Comparison of ENCODE assay signal across 8 mouse cellular contexts in genomic region chr7:114281671-114282070, GRCm38 (mm10). TPM values are rescaled to one million over a fixed set of nuclear protein-coding genes. Genes with fewer than 3 reads are reported as not detected.
DNase-seq lines count a peak whose midpoint lies in the region; ATAC-seq and TF ChIP-seq lines count a peak whose summit lies in the region.

No protein-coding gene starts in this region.

- no peak for ATAC-seq in limb, embryonic 14.5 days (ENCODE audit: low FRiP score, low read depth)
- peak; percentile 71 for ATAC-seq in liver, embryonic 13.5 days (ENCODE audit: low read depth)

- no peaks in the 10 kb centered on the region for H3K27me3 ChIP-seq in limb, embryonic 14.5 days (ENCODE audit: control insufficient read depth, insufficient read depth, low read length)
- no peaks in the 10 kb centered on the region for H3K27me3 ChIP-seq in limb, embryonic 10.5 days (ENCODE audit: low read depth, poor library complexity, severe bottlenecking)
- no peaks in the 10 kb centered on the region for H3K27me3 ChIP-seq in embryonic facial prominence, embryonic 10.5 days (replicated peaks; ENCODE audit: low read depth, poor library complexity, severe bottlenecking)
- H3K27me3 ChIP-seq in liver, embryonic 13.5 days, result no peaks in the 10 kb centered on the region

- H3K4me3 ChIP-seq in limb, embryonic 14.5 days (replicated peaks; ENCODE audit: low read length), result no peak overlapping the region
- H3K4me3 ChIP-seq in limb, embryonic 10.5 days, result no peak overlapping the region
- H3K4me3 ChIP-seq in embryonic facial prominence, embryonic 10.5 days, result no peak overlapping the region
- H3K4me3 ChIP-seq in liver, embryonic 13.5 days (replicated peaks), result no peak overlapping the region

- H3K4me2 ChIP-seq in limb, embryonic 14.5 days (replicated peaks; ENCODE audit: low read depth, low read length, severe bottlenecking), result no peak overlapping the region
- no peak overlapping the region for H3K4me2 ChIP-seq in liver, embryonic 13.5 days

- DNase-seq in cerebellum, postnatal 10 days, result peak; percentile 69 to 87
- no peak for DNase-seq in cerebellum, adult 11 months
- peak; percentile 42 for DNase-seq in limb, embryonic 14.5 days (ENCODE audit: low spot score)
- DNase-seq in limb, embryonic 10.5 days (ENCODE audit: low spot score), result no peak
- peak; percentile 39 for DNase-seq in embryonic facial prominence, embryonic 10.5 days (ENCODE audit: low spot score)
- peak; percentile 27 for DNase-seq in liver, embryonic 13.5 days
- DNase-seq in thymus, postnatal 0 days (ENCODE audit: low spot score), result peak; percentile 90
- DNase-seq in right cerebral cortex, postnatal 25 days, result no peak

- no peak for TF ChIP-seq POLR2A in limb, embryonic 14.5 days (IDR thresholded peaks at IDR 0.05; ENCODE audit: borderline replicate concordance, extremely low read depth, insufficient read depth, insufficient read length)

- H3K9me3 ChIP-seq in limb, embryonic 14.5 days (ENCODE audit: control insufficient read depth, low read length), result no peaks in the 10 kb centered on the region
- no peaks in the 10 kb centered on the region for H3K9me3 ChIP-seq in limb, embryonic 10.5 days (replicated peaks)
- H3K9me3 ChIP-seq in embryonic facial prominence, embryonic 10.5 days, result no peaks in the 10 kb centered on the region
- no peaks in the 10 kb centered on the region for H3K9me3 ChIP-seq in liver, embryonic 13.5 days (replicated peaks)

- no peaks in the 10 kb centered on the region for H3K36me3 ChIP-seq in limb, embryonic 14.5 days (ENCODE audit: control insufficient read depth, insufficient read depth, low read length)
- no peaks in the 10 kb centered on the region for H3K36me3 ChIP-seq in limb, embryonic 10.5 days
- H3K36me3 ChIP-seq in embryonic facial prominence, embryonic 10.5 days (replicated peaks), result no peaks in the 10 kb centered on the region
- no peaks in the 10 kb centered on the region for H3K36me3 ChIP-seq in liver, embryonic 13.5 days

- no peaks in the 10 kb centered on the region for H3K4me1 ChIP-seq in limb, embryonic 14.5 days (ENCODE audit: control insufficient read depth, insufficient read depth, low read length)
- H3K4me1 ChIP-seq in limb, embryonic 10.5 days, result 0 out of 2 replicates have a peak, but pooled peaks cover 3% of the 10 kb centered on the region
- peaks cover 4% of the 10 kb centered on the region; the same call in 1 of the 2 replicates for H3K4me1 ChIP-seq in embryonic facial prominence, embryonic 10.5 days
- peaks cover 5% of the 10 kb centered on the region for H3K4me1 ChIP-seq in liver, embryonic 13.5 days (replicated peaks)

- no peak overlapping the region for H3K27ac ChIP-seq in limb, embryonic 14.5 days (replicated peaks; ENCODE audit: low read depth, low read length)
- no peak overlapping the region for H3K27ac ChIP-seq in limb, embryonic 10.5 days
- no peak overlapping the region for H3K27ac ChIP-seq in embryonic facial prominence, embryonic 10.5 days (replicated peaks)
- no peak overlapping the region for H3K27ac ChIP-seq in liver, embryonic 13.5 days

- 57% methylated on average over 3 of the region's 3 CpGs for WGBS in limb, embryonic 14.5 days
- 62% methylated on average over 3 of the region's 3 CpGs for WGBS in limb, embryonic 10.5 days
- WGBS in embryonic facial prominence, embryonic 10.5 days, result 54% methylated on average over 3 of the region's 3 CpGs
- WGBS in liver, embryonic 13.5 days (ENCODE audit: insufficient replicate concordance), result 41% methylated on average over 3 of the region's 3 CpGs

- H3K9ac ChIP-seq in limb, embryonic 14.5 days (ENCODE audit: low read depth, low read length, severe bottlenecking), result no peak overlapping the region
- H3K9ac ChIP-seq in liver, embryonic 13.5 days, result no peak overlapping the region

RNA-seq across cellular contexts. Expression of gene Psma1, which starts 5.8 kb away (rescaled TPM):
- polyA plus RNA-seq in limb, embryonic 14.5 days (2012; rRNA removed), result 191 and 235 TPM in 2 replicates
- polyA plus RNA-seq in limb, embryonic 14.5 days (2014; fragmentation: Nextera tagmentation; extraction: Ambion mirVana), result 343 and 351 TPM in 2 replicates
- 502 and 525 TPM in 2 replicates for polyA plus RNA-seq in limb, embryonic 10.5 days (2016; fragmentation: Nextera tagmentation; extraction: Ambion mirVana)
- 496 TPM in 2 replicates for polyA plus RNA-seq in embryonic facial prominence, embryonic 10.5 days (2016; fragmentation: Nextera tagmentation; extraction: Ambion mirVana)
- polyA plus RNA-seq in liver, embryonic 13.5 days (2015; fragmentation: Nextera tagmentation; extraction: Ambion mirVana), result 343 and 365 TPM in 2 replicates
- polyA plus RNA-seq in thymus, postnatal 0 days (2015; fragmentation: Nextera tagmentation; extraction: Ambion mirVana), result 459 and 475 TPM in 2 replicates

RNA-seq across cellular contexts. Expression of gene Copb1, which starts 27.2 kb away (rescaled TPM):
- 90.3 and 112 TPM in 2 replicates for polyA plus RNA-seq in limb, embryonic 14.5 days (2012; rRNA removed)
- polyA plus RNA-seq in limb, embryonic 14.5 days (2014; fragmentation: Nextera tagmentation; extraction: Ambion mirVana), result 150 and 157 TPM in 2 replicates
- 88.8 and 112 TPM in 2 replicates for polyA plus RNA-seq in limb, embryonic 10.5 days (2016; fragmentation: Nextera tagmentation; extraction: Ambion mirVana)
- polyA plus RNA-seq in embryonic facial prominence, embryonic 10.5 days (2016; fragmentation: Nextera tagmentation; extraction: Ambion mirVana), result 97.0 and 102 TPM in 2 replicates
- polyA plus RNA-seq in liver, embryonic 13.5 days (2015; fragmentation: Nextera tagmentation; extraction: Ambion mirVana), result 51.9 and 62.8 TPM in 2 replicates
- 93.8 and 98.9 TPM in 2 replicates for polyA plus RNA-seq in thymus, postnatal 0 days (2015; fragmentation: Nextera tagmentation; extraction: Ambion mirVana)

Comparison
In these comparisons a context has a peak if more than half of its experiments do, and no peak if none do; other contexts are left out.
1. DNase-seq: peak in cerebellum, postnatal 10 days (2 of 2), limb, embryonic 14.5 days (single experiment), embryonic facial prominence, embryonic 10.5 days (single experiment), liver, embryonic 13.5 days (single experiment) and thymus, postnatal 0 days (single experiment); none in cerebellum, adult 11 months (single experiment), limb, embryonic 10.5 days (single experiment) and right cerebral cortex, postnatal 25 days (single experiment).